Mouse (Mus musculus) adrenal gland, postnatal 10 days (tissue): ENCODE results near the gene Lipt2. TPM values are rescaled to one million over a fixed set of nuclear protein-coding genes. Genes with fewer than 3 reads are reported as not detected.

Source experiments
- DNase-seq: peaks from one replicate; pipeline ENCODE4 v3.0.0; 2021; ENCODE audit warnings: mixed read lengths
- long read RNA-seq, 2 experiments: library from polyadenylated mRNA; stranded (forward); transcript quantifications; one replicate each; pipeline ENCODE4 v2.0.0; 2021
- total RNA-seq, 2 experiments: library from RNA; stranded (reverse); gene quantifications; 2 replicates each; pipeline ENCODE4 v1.2.3; 2021

The Lipt2 gene
- 1 to 10 TPM; 7.5 TPM for total RNA-seq
- long read RNA-seq, experiment 1, transcript Lipt2-201 (2 exons, 1,663 nt): major isoform, 14 of 15 reads
- long read RNA-seq, experiment 1, partial matches to known transcripts: 0 of 15 reads
- long read RNA-seq, experiment 1, other reads (novel, unspliced or antisense): 1 of 15 reads
- long read RNA-seq, experiment 2, transcript Lipt2-201 (2 exons, 1,663 nt): major isoform, 7 of 7 reads
- long read RNA-seq, experiment 2, partial matches to known transcripts: 0 of 7 reads
- long read RNA-seq, experiment 2, other reads (novel, unspliced or antisense): 0 of 7 reads

- peak; percentile 97 for DNase-seq
Observed at GRCm38 (mm10) chr7:100159105-100159841, at the start of gene Lipt2. Gene Lipt2 (plus strand): TSS chr7:100159277.

- no peak for DNase-seq
Observed at GRCm38 (mm10) chr7:100111506-100111905, 47.6 kb upstream of the Lipt2 start.

- DNase-seq: no peak
Observed at GRCm38 (mm10) chr7:100113821-100114220, 45.3 kb upstream of the Lipt2 start.

DNA sequence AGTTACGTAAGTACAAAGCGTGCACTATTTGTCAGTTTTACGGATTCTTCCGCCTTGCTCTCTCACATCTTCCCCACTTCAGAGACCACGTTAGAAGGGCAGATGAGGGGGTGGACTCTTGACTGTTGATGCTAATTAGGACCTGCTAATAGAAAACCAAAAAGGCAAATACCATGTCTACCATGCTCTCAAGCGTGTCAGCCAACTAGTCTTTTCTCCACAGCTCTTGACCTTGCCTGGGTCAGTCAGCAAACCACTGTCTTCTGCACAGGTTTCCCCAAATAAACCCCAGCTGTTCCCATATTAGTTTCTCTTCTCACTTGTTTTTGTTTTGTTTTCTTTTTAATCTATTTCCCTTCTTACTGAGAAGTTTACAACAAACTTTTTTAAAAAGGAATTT is 44.8 kb upstream of the Lipt2 start:
- DNase-seq: no peak

GRCm38 (mm10) chr7:100120791-100121261 is 38.3 kb upstream of the Lipt2 start:
- peak; percentile 76 for DNase-seq

GRCm38 (mm10) chr7:100121376-100121789 is 37.7 kb upstream of the Lipt2 start, which contains the start of gene Pold3:
Gene Pold3 (minus strand): TSS chr7:100121565.
- peak; percentile 100 for DNase-seq

GRCm38 (mm10) chr7:100123486-100123885 is 35.6 kb upstream of the Lipt2 start:
- DNase-seq: peak; percentile 66

DNA sequence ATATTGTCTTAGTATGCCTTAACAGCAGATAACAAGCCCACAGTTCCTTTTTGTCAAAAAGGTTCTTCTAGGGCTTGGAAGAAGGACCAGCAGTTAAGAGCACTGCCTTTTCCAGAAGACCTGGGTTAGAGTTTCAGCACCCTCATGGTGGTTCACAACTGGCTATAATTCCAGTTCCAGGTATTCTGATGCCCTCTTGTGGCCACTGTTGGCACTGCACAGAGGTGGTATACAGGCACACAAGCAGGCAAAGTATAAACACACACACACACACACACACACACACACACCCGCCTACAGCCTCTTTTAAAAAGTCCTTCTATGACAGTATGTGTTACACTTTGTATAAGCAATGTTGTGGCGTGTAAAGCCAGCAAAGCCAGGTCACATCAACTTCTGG is 34.9 kb upstream of the Lipt2 start:
- peak; percentile 37 for DNase-seq

- DNase-seq: no peak
Observed at GRCm38 (mm10) chr7:100125166-100125565, 33.9 kb upstream of the Lipt2 start.

GRCm38 (mm10) chr7:100126514-100126913 is 32.6 kb upstream of the Lipt2 start:
- no peak for DNase-seq

DNA sequence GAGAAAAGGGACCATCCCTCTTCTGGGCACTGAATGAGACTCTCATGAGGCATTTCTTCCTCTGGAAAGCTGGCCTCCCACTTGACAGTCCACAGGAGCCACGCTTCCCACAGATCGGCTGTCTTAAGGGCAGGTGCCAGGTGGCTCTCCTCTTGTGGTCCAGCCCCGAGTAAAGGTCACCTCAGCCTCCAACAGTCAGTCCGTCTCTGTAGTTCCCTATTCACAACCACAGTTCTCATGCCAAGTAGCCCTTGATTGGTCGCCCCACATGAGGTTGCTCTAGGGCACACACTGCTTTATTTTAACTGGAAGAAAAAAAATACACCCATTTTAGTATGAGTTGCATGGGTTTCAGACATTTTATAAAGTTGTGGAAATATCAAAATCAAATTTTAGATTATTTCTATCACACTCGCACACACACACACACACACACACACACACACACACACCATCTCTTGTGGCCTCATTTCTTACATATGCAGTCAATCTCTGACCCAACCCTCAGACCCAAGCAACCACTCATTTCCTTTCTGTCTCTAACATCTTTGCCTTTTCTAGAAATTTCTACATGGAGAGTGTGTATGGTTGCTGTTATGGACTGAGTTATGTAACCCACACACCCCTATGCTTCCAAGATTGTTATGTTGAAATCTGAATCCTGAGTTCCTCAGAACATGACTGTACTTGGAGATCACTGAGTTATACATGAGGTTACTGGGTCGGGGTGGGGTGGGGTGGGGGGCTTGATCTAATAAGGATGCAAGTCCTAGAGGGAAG is 30.6 kb upstream of the Lipt2 start:
- DNase-seq: no peak

GRCm38 (mm10) chr7:100130592-100130991 is 28.5 kb upstream of the Lipt2 start:
- no peak for DNase-seq

DNA sequence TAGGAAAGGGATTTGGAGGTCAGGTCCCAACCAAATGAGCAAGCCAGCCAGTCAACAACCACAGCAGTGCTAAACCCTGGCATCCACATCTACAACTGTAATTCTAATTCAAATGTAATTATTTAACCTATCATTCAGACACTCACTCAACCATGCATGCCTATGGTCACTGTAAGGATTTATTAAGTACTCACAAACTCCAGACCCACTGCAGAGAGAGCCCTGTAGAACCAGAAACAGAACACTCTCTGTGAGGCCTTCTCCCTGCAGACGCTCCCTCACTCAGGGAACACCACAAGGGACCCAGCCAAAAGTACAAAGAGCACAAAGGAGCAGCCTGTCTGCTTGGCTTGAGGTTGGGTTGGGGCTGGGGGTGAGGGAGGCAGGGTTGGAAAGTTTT is 26.7 kb upstream of the Lipt2 start:
- DNase-seq: no peak

DNA sequence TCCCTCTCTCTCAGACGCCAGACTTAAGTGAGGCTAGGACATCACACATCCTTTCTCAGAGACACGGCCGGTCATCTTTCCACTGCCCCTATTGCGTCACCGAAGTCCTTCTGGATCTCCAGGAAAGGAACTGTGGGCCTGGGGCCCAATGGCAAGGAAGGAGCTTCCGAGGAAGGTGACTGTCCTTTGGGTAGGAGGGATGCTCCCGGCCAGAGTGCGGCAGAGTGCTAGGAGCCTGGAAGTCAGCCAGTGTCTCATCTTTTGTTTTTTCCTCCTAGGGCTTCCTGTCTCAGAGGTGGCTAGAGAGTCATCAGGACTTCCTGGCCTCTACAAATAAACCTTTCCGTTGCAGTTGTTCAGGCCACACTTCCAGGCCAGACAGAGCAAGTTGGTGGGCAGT is 22.0 kb upstream of the Lipt2 start:
- peak; percentile 20 for DNase-seq

DNA sequence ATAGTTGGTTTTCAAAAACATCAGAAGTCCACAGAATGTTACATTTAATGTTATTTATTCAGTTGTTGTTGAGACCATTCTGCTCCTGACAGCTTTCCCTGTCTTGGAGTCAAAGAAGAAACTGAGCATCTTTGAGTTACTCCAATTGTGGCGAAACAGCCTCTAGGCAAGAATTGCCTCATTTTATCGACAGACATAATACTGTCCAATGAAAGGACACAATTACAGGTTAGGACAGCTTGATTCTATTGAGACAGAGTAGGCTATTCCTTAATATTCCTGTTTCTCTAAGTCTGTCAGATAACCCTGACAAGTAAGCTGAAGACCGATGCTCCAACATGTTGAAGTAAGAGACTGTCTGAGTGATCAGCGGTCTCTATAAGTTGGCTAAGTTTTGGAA is 21.0 kb upstream of the Lipt2 start:
- no peak for DNase-seq

DNA sequence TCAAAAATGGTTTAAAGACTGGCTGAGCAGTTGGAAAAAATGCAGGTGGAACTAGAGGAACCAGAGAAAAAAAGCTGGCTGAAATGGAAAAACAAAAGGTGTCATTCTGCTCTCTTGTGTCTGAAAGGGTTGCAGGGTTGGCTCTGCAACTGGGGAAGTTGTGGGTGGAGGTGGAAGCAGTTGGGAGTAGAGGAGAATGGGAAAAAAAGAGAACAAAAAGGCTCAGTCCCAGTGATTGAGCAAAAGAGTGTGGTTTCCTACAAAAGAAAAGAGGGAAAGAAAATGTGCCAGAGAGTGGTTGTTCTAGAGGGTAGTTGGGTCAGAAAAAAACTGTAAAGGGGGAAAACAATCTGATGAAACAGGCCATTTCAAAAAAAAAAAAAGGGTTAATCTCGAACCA is 18.5 kb upstream of the Lipt2 start:
- no peak for DNase-seq

GRCm38 (mm10) chr7:100148586-100148985 is 10.5 kb upstream of the Lipt2 start:
- no peak for DNase-seq

DNA sequence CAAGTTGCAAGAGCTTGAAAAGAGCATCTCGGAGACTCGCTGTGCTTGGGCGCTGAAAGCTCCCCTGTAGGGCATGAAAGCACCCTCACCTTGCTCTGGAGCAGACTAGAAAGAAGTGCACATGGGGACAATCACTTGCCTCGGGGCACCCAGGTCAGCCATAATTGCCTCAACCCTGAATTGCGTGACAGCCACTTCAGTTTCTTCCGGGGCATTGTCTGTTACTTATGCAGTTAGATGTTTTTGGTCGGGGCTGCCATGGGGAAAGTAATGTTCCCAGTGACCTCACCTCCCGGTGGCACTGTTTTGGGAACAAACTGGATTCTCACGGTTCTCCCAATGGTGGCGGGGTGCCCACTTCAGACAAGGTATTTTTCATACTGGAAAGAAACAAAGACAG is 9.0 kb upstream of the Lipt2 start:
- DNase-seq: no peak

GRCm38 (mm10) chr7:100150626-100151025 is 8.5 kb upstream of the Lipt2 start:
- peak; percentile 7 for DNase-seq

DNA sequence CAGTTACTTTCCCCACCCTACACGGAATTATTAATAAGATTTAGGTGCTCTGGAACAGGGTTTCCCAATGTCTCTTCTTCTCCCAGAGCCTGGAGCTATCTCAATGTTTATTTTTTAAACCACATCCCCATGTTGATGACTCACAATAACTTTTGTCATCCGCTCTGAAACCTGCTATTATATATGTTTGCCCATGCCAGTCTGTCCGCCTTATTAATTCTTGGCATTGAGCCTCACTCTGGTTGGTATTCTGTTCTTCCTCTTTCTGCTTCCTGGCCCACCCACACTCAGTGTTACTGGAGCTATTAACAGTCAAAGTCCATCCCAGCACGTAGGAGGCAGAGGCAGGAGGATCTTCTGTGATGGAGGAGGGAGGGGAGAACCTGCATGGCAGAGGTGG is 1.4 kb upstream of the Lipt2 start:
- no peak for DNase-seq

GRCm38 (mm10) chr7:100160006-100160405 is 929 bp downstream of the Lipt2 start:
- no peak for DNase-seq

- peak; percentile 20 for DNase-seq
Observed at GRCm38 (mm10) chr7:100163506-100163905, 4.4 kb downstream of the Lipt2 start.

- peak; percentile 12 for DNase-seq
Observed at GRCm38 (mm10) chr7:100168654-100169053, 9.6 kb downstream of the Lipt2 start.
